Mouse (Mus musculus) testis, postnatal 14 days (tissue): Measurements from ENCODE around the gene Tcl1b1.
A peak's percentile ranks its signal among the peaks of the same experiment; 100 is the strongest.
"Not testable (repeated sequence)": the region's sequence is repeated elsewhere in the genome, so short reads cannot be mapped to it uniquely, and the experiment has no call there.

Experiments used
- DNase-seq: peaks from one replicate; pipeline ENCODE4 v3.0.0; 2021; ENCODE audit warnings: low spot score

Tcl1b1 gene

DNA sequence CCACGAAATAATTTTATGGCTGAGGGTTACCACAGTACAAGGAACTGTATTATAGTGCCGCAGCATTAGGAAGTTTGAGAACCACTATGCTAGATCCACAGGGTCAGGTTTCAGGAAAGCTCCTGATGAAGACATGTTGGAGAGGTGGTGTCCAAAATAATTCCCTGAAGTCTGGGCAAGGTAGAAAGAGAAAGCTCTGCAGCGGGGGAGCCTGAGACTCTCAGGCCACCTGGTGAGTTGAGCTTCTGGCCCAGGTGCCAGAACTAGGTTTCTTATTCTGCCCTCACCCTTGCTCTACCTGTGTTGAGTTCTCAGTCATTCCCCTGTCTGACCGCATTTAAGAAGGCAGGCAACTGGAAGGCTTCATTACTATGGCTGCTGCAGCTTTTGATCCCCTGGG, at the start of gene Tcl1b1:
Gene Tcl1b1, plus strand, starts transcription at position 301 of the 400 bp plus-strand sequence.
- DNase-seq, result no peak

DNA sequence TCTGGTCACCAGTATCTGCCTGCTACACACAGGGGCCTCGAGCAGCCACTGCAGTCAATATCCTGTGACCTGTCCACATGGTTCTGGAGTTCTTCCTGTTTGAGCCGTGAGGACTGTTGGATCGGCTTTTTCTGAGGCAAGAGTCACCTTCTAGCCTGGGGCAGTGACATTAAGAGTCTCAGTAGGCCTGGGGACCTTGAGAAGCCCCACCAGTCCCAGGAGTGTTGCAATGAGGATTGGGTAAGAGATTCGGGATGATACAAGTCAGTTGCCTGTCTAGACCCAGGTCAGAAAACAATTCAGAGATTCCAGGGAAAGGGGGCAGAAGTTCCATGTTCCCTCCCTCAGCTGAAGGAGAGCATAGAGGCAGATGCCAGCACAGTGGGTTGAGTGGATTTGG, 49.7 kb upstream of the Tcl1b1 start:
- no peak for DNase-seq

DNA sequence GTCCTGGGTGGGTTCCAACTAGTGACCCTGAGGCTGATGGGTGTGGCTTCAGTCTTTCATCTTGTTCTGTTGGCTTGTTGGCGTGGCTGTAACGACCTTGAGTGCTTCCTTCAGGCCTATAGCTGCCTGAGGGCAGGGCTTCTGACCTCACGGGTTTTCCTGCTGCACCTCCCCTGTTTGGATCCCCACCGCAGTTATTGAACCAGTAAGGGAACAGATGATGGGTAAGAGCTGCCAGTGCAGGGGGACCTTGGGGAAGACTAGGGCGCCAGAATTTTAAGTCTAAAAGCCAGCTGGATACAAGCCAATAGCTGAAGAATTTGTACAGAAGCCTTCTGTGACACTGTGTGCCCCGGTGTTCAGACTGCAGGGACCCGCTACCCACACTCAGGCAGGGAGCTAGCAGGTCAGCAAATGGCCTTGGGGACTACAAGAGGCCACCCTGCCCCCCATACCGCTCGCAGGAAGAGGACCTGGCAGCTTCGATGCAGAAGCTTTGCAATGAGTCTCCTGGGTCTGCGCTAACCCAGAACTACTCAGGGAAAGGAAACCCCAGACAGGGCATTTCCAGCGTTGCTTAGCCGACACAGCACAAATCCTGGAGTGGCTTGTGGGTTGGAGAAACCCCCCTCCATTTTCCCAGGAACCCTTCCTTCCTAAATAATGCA, 47.0 kb upstream of the Tcl1b1 start:
- no peak for DNase-seq

DNA sequence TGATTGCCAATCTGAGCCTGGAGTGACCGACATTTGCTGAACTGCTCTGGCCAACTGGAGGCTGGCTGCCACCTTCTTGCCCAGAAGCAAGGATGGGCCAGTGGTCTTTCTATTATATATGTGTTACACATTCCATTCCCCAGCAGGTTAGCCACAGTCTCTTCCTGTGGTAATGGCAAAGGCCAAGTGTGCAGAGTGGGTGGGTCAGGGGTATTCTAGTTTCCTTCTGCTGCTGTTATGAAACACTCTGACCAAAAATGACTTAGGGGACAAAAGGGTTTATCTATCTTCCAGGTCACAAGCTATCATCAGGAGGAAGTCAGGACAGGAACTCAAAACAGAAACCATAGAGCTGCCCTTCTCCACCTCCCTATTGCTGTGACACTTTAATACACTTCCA, 42.8 kb upstream of the Tcl1b1 start:
- DNase-seq, result no peak

GRCm38 (mm10) chr12:105125362-105125761, 34.1 kb upstream of the Tcl1b1 start:
- DNase-seq, result no peak

DNA sequence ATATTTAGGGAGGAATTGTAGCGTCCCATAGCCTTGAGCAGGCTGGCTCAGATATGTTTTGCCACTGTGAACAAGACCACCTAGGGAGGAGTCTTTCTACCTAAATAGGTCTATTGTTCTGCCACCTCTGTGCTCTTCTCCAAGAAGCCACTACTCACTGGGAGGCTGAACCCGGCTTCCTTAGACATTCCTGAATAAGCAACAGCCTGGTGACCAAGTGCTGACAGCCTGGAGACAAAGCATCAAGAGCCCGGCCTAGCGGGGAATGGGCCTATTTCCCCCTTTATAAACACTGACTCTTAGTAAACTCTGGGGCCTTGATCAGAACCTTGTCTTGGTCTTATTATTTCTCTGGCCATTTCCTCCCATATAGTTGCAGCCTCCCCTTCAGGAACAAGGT, 33.0 kb upstream of the Tcl1b1 start:
- no peak for DNase-seq

DNA sequence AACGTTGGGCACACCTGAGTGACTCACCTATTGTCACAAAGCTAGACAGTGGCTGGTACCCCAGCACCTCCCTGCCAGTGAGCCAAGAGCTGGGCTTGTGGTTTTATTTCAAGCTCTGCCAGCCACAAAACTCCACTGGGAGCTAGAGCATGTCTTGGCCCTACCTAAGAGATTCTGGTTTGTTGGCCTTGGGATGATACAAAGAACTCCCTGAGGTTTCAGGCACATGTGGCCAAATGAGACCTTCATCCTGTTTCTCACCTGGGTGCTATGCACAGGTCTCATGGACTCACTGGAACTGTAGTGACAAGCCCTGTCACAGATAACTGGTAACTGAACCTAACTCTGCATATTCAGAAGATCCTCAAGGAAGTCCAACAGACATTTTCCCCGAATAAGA, 31.9 kb upstream of the Tcl1b1 start:
- DNase-seq, result no peak

GRCm38 (mm10) chr12:105129494-105130205, 29.8 kb upstream of the Tcl1b1 start:
- not testable (repeated sequence) for DNase-seq

GRCm38 (mm10) chr12:105134167-105134566, 25.3 kb upstream of the Tcl1b1 start:
- not testable (repeated sequence) for DNase-seq

GRCm38 (mm10) chr12:105134826-105135225, 24.7 kb upstream of the Tcl1b1 start:
- not testable (repeated sequence) for DNase-seq

GRCm38 (mm10) chr12:105137729-105138128, 21.8 kb upstream of the Tcl1b1 start:
- DNase-seq, result not testable (repeated sequence)

DNA sequence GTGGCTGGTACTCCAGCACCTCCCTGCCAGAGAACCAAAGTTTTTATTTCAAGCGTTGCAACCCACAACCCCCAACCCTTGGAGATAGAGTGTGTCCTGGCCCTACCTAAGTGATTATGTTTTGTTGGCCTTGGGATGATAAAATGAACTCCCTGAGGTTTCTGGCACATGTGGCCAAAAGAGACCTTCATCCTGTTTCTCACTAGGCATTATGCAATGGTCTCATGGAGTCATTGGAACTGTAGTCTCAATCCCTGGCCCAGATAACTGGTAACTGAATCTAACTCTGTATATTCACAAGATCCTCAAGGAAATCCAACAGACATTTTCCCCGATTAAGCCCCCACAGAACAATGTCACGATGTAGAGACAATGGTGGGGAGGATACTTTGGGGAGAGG, 16.4 kb upstream of the Tcl1b1 start:
- DNase-seq, result no peak

DNA sequence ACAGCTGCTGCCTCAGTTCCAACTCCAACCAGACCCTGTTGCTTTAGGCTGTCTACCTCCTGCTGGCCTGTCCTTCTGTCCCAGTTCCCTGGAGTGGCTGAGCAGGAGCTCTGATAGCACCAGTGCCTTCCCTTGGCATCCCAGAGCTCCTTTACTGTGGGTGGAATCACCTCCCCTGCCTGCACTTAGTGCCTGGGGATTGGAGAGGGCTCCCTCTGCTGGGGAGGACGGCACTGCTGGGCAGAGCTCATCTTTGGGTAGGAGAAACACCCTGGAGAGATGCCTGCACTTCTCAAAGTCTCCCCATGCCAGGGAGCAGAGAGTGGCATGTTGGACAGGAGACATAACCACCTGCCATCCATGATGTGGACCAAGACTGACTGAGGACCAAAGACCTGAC, 14.6 kb upstream of the Tcl1b1 start:
- not testable (repeated sequence) for DNase-seq

- DNase-seq, result no peak
These were observed 13.8 kb upstream of the Tcl1b1 start, which contains the start of gene Tcl1b2 for GRCm38 (mm10) chr12:105145714-105146113. Tcl1b2 (plus strand) TSS chr12:105146014.

GRCm38 (mm10) chr12:105155286-105155685, 4.2 kb upstream of the Tcl1b1 start:
- DNase-seq, result not testable (repeated sequence)

DNA sequence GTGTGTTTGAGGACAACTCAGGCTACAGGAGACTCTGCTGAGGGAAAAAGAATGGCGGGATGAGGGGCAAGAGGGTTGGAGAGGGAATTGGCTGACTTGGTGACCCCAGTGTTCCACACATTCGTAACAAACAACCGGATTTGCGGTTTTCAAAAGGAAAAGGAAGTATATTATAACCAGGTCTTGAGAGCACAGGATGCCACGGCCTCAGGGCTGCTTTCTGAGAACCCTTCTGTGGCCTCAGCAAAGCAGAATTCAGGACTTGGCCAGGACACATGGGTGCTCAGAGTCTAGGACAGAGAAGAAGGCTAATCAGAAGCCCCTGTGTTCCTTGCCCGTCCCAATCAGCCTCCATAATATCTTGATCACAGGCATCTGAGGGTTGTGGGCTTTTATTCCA, 648 bp upstream of the Tcl1b1 start:
- DNase-seq, result no peak

DNA sequence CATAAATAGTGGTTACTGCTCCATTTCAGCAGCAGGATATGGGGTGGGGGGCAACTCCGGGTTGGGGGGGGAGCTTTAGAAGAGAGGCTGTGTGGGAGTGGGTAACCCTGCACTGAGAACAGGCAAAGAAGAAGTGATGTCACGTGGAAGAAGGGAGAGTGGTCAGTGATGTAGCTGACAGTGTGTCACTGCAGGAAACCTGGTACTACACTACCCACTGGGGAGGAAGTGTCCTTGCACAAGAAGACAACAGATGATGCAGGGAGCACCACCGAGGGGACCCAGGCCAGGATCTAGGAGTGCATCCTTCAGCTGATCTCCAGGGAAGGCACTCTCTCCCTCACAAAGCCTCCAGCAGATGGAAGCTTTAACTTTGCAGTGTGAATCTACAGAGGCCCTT, 7.2 kb downstream of the Tcl1b1 start:
- DNase-seq, result no peak

- no peak for DNase-seq
These were observed 13.9 kb downstream of the Tcl1b1 start for GRCm38 (mm10) chr12:105173366-105173765.

GRCm38 (mm10) chr12:105174318-105174717, 14.8 kb downstream of the Tcl1b1 start:
- DNase-seq, result peak; percentile 35

DNA sequence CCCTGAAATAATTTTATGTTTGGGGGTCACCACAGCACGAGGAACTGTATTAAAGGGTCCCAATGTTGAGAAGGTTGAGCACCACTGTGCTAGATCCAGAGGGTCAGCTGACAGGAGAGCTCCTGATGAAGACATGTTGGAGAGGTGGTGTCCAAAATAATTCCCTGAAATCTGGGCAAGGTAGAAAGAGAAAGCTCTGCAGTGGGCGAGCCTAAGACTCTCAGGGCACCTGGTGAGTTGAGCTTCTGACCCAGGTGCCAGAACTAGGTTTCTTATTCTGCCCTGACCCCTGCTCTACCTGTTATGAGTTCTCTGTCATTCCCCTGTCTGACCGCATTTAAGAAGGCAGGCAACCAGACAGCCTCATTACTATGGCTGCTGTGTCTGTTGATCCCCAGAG, 16.6 kb downstream of the Tcl1b1 start, which contains the start of gene Tcl1b5:
Gene Tcl1b5, plus strand, starts transcription at position 301 of the 400 bp plus-strand sequence.
- DNase-seq, result not testable (repeated sequence)

DNA sequence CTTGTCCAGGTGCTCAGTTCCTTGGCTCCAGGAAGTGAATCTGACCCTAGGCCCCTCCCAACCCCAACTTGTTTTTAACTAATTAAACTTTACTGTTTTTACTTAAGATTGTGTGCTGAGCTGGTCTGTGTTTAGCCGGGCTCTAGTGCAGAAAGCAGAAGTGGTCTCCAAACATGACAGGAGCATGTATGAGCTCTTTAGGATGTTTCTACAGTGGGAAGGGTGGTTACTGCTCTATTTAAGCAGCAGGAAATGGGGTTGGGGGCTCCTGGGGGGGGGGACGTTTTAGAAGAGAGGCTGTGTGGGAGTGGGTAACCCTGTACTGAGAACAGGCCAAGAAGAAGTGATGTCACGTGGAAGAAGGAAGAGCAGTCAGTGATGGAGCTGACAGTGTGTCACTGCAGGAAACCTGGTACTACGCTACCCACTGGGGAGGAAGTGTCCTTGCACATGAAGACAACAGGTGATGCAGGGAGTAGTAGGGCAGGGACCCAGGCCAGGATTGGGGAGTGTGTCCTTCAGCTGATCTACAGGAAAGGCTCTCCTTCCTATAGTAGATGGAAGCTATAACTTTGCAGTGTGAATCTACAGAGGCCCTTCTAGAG, 21.7 kb downstream of the Tcl1b1 start:
- not testable (repeated sequence) for DNase-seq

- DNase-seq, result not testable (repeated sequence)
These were observed 29.5 kb downstream of the Tcl1b1 start for GRCm38 (mm10) chr12:105188980-105189379.

- not testable (repeated sequence) for DNase-seq
These were observed 31.3 kb downstream of the Tcl1b1 start, which contains the start of gene Tcl1b3 for GRCm38 (mm10) chr12:105190743-105191142. Tcl1b3 (plus strand) TSS chr12:105191043.
